Mouse (Mus musculus): ENCODE results near the gene Atg10. TPM values are rescaled to one million over a fixed set of nuclear protein-coding genes. Genes with fewer than 3 reads are reported as not detected.

Gene Atg10
- polyA plus RNA-seq, 1 experiment from 2014 or later: 4.8 TPM

GRCm38 (mm10) chr13:91169529-91170319 lies 54.0 kb downstream of the Atg10 start:
- no peak for ATAC-seq
- no peak overlapping the region for H3K4me3 ChIP-seq (ENCODE audit: low read depth, low read length)

GRCm38 (mm10) chr13:91168486-91168885 lies 55.3 kb downstream of the Atg10 start:
- Histone ChIP-seq H3K9ac (replicated peaks) (no peak overlapping the region), H3K9me3 (ENCODE audit: low read length) (no peaks in the 10 kb centered on the region), H3K36me3 (replicated peaks; ENCODE audit: insufficient read depth, low read length) (no peaks in the 10 kb centered on the region), H3K4me1 (ENCODE audit: insufficient read depth) (0 out of 2 replicates have a peak, but pooled peaks cover 3% of the 10 kb centered on the region), H3K27ac (ENCODE audit: low read depth) (no peak overlapping the region), H3K4me3 (ENCODE audit: low read depth, low read length) (no peak overlapping the region), H3K4me2 (ENCODE audit: low read depth, low read length) (no peak overlapping the region), H3K27me3 (ENCODE audit: insufficient read depth, low read length) (no peaks in the 10 kb centered on the region)
- ATAC-seq (no peak), DNase-seq (no peak)
- WGBS (ENCODE audit: insufficient replicate concordance): 80% methylated on average over 4 of the region's 4 CpGs
- TF ChIP-seq EP300 (IDR thresholded peaks at IDR 0.05; ENCODE audit: low read depth) (no peak), CTCF (IDR thresholded peaks at IDR 0.05; ENCODE audit: low read depth) (no peak)

More at GRCm38 (mm10) chr13:91169529-91170319, 54.0 kb downstream of the Atg10 start:
- Histone ChIP-seq H3K9ac (replicated peaks) (no peak overlapping the region), H3K9me3 (ENCODE audit: low read length) (no peaks in the 10 kb centered on the region), H3K36me3 (replicated peaks; ENCODE audit: insufficient read depth, low read length) (no peaks in the 10 kb centered on the region), H3K27ac (ENCODE audit: low read depth) (no peak overlapping the region), H3K4me1 (ENCODE audit: insufficient read depth) (0 out of 2 replicates have a peak, but pooled peaks cover 3% of the 10 kb centered on the region), H3K4me2 (ENCODE audit: low read depth, low read length) (peak overlapping the region; percentile 44), H3K27me3 (ENCODE audit: insufficient read depth, low read length) (no peaks in the 10 kb centered on the region)
- no peak for TF ChIP-seq EP300 (IDR thresholded peaks at IDR 0.05; ENCODE audit: low read depth)
- DNase-seq: no peak
- WGBS (ENCODE audit: insufficient replicate concordance): 38% methylated on average over 17 of the region's 17 CpGs

GRCm38 (mm10) chr13:91167561-91167960 lies 56.2 kb downstream of the Atg10 start:
- Histone ChIP-seq H3K4me1 (ENCODE audit: insufficient read depth) (0 out of 2 replicates have a peak, but pooled peaks cover 3% of the 10 kb centered on the region), H3K4me2 (ENCODE audit: low read depth, low read length) (no peak overlapping the region), H3K36me3 (replicated peaks; ENCODE audit: insufficient read depth, low read length) (no peaks in the 10 kb centered on the region), H3K4me3 (ENCODE audit: low read depth, low read length) (no peak overlapping the region), H3K27ac (ENCODE audit: low read depth) (no peak overlapping the region), H3K9me3 (ENCODE audit: low read length) (no peaks in the 10 kb centered on the region), H3K9ac (replicated peaks) (no peak overlapping the region), H3K27me3 (ENCODE audit: insufficient read depth, low read length) (no peaks in the 10 kb centered on the region)
- ATAC-seq (no peak), DNase-seq (no peak)
- 47% methylated on average over 5 of the region's 5 CpGs for WGBS (ENCODE audit: insufficient replicate concordance)
- TF ChIP-seq CTCF (IDR thresholded peaks at IDR 0.05; ENCODE audit: low read depth) (no peak), EP300 (IDR thresholded peaks at IDR 0.05; ENCODE audit: low read depth) (no peak)

- no peaks in the 10 kb centered on the region for H3K9me3 ChIP-seq (ENCODE audit: low read length)
- H3K36me3 ChIP-seq (replicated peaks; ENCODE audit: insufficient read depth, low read length): no peaks in the 10 kb centered on the region
- no peak overlapping the region for H3K27ac ChIP-seq (ENCODE audit: low read depth)
- H3K9ac ChIP-seq (replicated peaks): no peak overlapping the region
- no peak for DNase-seq
- 42% methylated on average over 7 of the region's 7 CpGs for WGBS (ENCODE audit: insufficient replicate concordance)
- ATAC-seq: no peak
- 0 out of 2 replicates have a peak, but pooled peaks cover 3% of the 10 kb centered on the region for H3K4me1 ChIP-seq (ENCODE audit: insufficient read depth)
- TF ChIP-seq EP300 (IDR thresholded peaks at IDR 0.05; ENCODE audit: low read depth): no peak
- TF ChIP-seq CTCF (IDR thresholded peaks at IDR 0.05; ENCODE audit: low read depth): no peak
- no peaks in the 10 kb centered on the region for H3K27me3 ChIP-seq (ENCODE audit: insufficient read depth, low read length)
- no peak overlapping the region for H3K4me2 ChIP-seq (ENCODE audit: low read depth, low read length)
- no peak overlapping the region for H3K4me3 ChIP-seq (ENCODE audit: low read depth, low read length)
These were observed 57.5 kb downstream of the Atg10 start for GRCm38 (mm10) chr13:91166286-91166685.

GRCm38 (mm10) chr13:91165200-91165599 lies 58.6 kb downstream of the Atg10 start:
- no peak for DNase-seq
- WGBS (ENCODE audit: insufficient replicate concordance): 70% methylated on average over 6 of the region's 6 CpGs
- Histone ChIP-seq H3K36me3 (replicated peaks; ENCODE audit: insufficient read depth, low read length) (no peaks in the 10 kb centered on the region), H3K27me3 (ENCODE audit: insufficient read depth, low read length) (no peaks in the 10 kb centered on the region), H3K4me3 (ENCODE audit: low read depth, low read length) (no peak overlapping the region), H3K4me1 (ENCODE audit: insufficient read depth) (0 out of 2 replicates have a peak, but pooled peaks cover 3% of the 10 kb centered on the region), H3K4me2 (ENCODE audit: low read depth, low read length) (no peak overlapping the region), H3K9ac (replicated peaks) (no peak overlapping the region), H3K27ac (ENCODE audit: low read depth) (no peak overlapping the region), H3K9me3 (ENCODE audit: low read length) (no peaks in the 10 kb centered on the region)
- no peak for ATAC-seq
- no peak for TF ChIP-seq EP300 (IDR thresholded peaks at IDR 0.05; ENCODE audit: low read depth)
- no peak for TF ChIP-seq CTCF (IDR thresholded peaks at IDR 0.05; ENCODE audit: low read depth)

GRCm38 (mm10) chr13:91163292-91163691 lies 60.5 kb downstream of the Atg10 start:
- Histone ChIP-seq H3K4me3 (ENCODE audit: low read depth, low read length) (no peak overlapping the region), H3K27me3 (ENCODE audit: insufficient read depth, low read length) (no peaks in the 10 kb centered on the region), H3K4me2 (ENCODE audit: low read depth, low read length) (no peak overlapping the region), H3K4me1 (ENCODE audit: insufficient read depth) (no peaks in the 10 kb centered on the region), H3K27ac (ENCODE audit: low read depth) (no peak overlapping the region), H3K9me3 (ENCODE audit: low read length) (no peaks in the 10 kb centered on the region), H3K9ac (replicated peaks) (no peak overlapping the region), H3K36me3 (replicated peaks; ENCODE audit: insufficient read depth, low read length) (no peaks in the 10 kb centered on the region)
- ATAC-seq (no peak), DNase-seq (no peak)
- TF ChIP-seq EP300 (IDR thresholded peaks at IDR 0.05; ENCODE audit: low read depth): no peak
- TF ChIP-seq CTCF (IDR thresholded peaks at IDR 0.05; ENCODE audit: low read depth): no peak
- WGBS (ENCODE audit: insufficient replicate concordance): 69% methylated on average over 4 of the region's 4 CpGs
